Mouse (Mus musculus): ENCODE measurements at regions not wholly inside any gene's neighbourhood (a gene's known extent, or its start where the extent isn't known, plus 50 kb on each side); places are given as distances from the start of the nearest gene placed in this dataset.

DNA sequence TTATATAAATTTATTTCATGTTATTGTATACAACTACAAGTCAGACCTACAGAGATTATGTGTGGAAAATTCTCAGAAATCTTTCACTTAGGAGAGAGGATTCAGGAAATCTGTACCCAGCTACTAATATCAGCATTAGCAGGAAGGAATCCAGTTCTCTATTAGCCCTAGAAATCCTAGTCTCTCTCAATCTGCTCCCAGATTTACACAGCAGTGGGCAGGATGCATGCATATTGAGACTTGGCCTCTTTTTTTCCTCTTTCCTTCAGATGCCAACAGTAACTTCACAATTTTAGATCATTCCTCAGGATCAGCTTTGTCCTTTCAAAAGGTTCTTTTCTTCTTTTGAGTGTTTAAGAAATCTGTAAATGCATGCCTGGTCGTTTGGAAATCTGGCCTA lies 279.0 kb downstream of the Pdha2 start:
- DNase-seq (ENCODE audit: extremely low read depth, low read depth, low spot score), result no peak
- TF ChIP-seq CTCF (IDR thresholded peaks at IDR 0.05; ENCODE audit: low read depth, low read length), result no peak
- TF ChIP-seq POLR2A (IDR thresholded peaks at IDR 0.05; ENCODE audit: extremely low read depth, insufficient read depth, low read length), result no peak
- no peaks in the 10 kb centered on the region for H3K36me3 ChIP-seq (ENCODE audit: control insufficient read depth, insufficient read depth, low read length)
- 8% methylated on average over 1 of the region's 1 CpGs for WGBS
- no peaks in the 10 kb centered on the region for H3K79me2 ChIP-seq (ENCODE audit: control insufficient read depth, insufficient read depth, low read length)
- H3K4me3 ChIP-seq (ENCODE audit: insufficient read depth, low read depth, low read length), result no peak overlapping the region
- no peak overlapping the region for H3K27ac ChIP-seq (replicated peaks; ENCODE audit: insufficient read depth, low read depth, low read length)
- H3K9ac ChIP-seq (ENCODE audit: low read depth, low read length), result no peak overlapping the region
- no peaks in the 10 kb centered on the region for H3K27me3 ChIP-seq (ENCODE audit: control insufficient read depth, insufficient read depth, low read length)
- no peaks in the 10 kb centered on the region for H3K4me1 ChIP-seq (ENCODE audit: control insufficient read depth, insufficient read depth, low read length)

DNA sequence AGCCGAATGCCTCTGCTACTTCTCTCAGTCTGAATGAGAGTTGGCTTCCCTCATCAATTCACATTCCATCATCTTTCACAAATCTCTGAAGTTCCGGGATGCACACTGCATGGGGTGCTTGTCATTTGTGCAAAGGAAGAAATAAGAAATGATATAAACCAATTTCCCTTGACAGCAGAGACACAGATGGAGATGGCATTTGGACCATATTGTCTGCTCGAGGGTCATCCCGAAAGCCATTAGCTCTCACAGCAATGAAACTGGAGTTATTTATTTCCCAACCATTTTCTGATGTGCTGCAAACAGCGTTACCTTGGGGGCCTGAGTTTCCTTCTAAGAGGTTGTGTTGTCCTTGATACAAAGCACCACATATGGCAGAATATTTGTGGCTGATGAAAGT lies 285.5 kb downstream of the Pdha2 start:
- DNase-seq (ENCODE audit: extremely low read depth, low read depth, low spot score), result no peak
- no peaks in the 10 kb centered on the region for H3K27me3 ChIP-seq (ENCODE audit: control insufficient read depth, insufficient read depth, low read length)
- no peak overlapping the region for H3K27ac ChIP-seq (replicated peaks; ENCODE audit: insufficient read depth, low read depth, low read length)
- H3K36me3 ChIP-seq (ENCODE audit: control insufficient read depth, insufficient read depth, low read length), result no peaks in the 10 kb centered on the region
- no peaks in the 10 kb centered on the region for H3K79me2 ChIP-seq (ENCODE audit: control insufficient read depth, insufficient read depth, low read length)
- no peak overlapping the region for H3K9ac ChIP-seq (ENCODE audit: low read depth, low read length)
- no peaks in the 10 kb centered on the region for H3K4me1 ChIP-seq (ENCODE audit: control insufficient read depth, insufficient read depth, low read length)
- no peak overlapping the region for H3K4me3 ChIP-seq (ENCODE audit: insufficient read depth, low read depth, low read length)
- no peak for TF ChIP-seq CTCF (IDR thresholded peaks at IDR 0.05; ENCODE audit: low read depth, low read length)
- no peak for TF ChIP-seq POLR2A (IDR thresholded peaks at IDR 0.05; ENCODE audit: extremely low read depth, insufficient read depth, low read length)
- 84% methylated on average over 5 of the region's 5 CpGs for WGBS

DNA sequence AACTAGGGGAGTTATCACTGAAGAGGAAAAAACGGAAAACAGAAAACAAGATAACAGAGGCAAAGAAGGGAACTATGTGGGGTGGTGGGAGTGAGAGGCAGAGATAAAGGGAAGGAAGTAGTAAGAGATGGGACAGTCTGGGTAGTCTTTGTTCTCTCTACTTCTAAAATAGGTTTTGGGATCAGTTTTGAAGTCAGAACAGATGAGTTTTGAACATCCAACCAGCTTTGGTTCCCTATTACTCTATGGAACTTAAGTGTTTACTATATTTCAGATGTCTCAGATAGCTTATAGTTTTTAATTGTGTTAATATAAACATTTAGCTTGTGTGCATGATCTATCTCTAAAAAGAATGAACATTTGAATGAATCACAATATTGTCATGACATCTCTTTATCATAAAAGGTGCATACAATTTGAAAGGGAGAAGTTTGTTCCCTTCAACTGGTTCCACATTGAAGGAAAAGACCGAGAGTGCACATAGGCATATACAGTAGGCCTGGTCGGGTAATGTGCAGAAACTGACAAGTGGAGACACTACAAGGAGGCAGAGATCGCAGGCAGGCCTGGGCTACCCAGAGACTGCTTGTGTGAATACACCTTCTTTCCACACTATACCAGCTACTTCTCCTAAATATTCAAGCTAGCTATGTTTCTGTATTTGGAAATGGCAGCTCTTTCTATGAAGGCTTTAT lies 335.8 kb downstream of the Pdha2 start:
- H3K36me3 ChIP-seq (ENCODE audit: control insufficient read depth, insufficient read depth, low read length), result no peaks in the 10 kb centered on the region
- no peak overlapping the region for H3K9ac ChIP-seq (ENCODE audit: low read depth, low read length)
- TF ChIP-seq POLR2A (IDR thresholded peaks at IDR 0.05; ENCODE audit: extremely low read depth, insufficient read depth, low read length) (no peak), CTCF (IDR thresholded peaks at IDR 0.05; ENCODE audit: low read depth, low read length) (no peak)
- H3K27ac ChIP-seq (replicated peaks; ENCODE audit: insufficient read depth, low read depth, low read length), result no peak overlapping the region
- no peak overlapping the region for H3K4me3 ChIP-seq (ENCODE audit: insufficient read depth, low read depth, low read length)
- H3K4me1 ChIP-seq (ENCODE audit: control insufficient read depth, insufficient read depth, low read length), result no peaks in the 10 kb centered on the region
- no peaks in the 10 kb centered on the region for H3K79me2 ChIP-seq (ENCODE audit: control insufficient read depth, insufficient read depth, low read length)
- DNase-seq (ENCODE audit: extremely low read depth, low read depth, low spot score), result no peak
- H3K27me3 ChIP-seq (ENCODE audit: control insufficient read depth, insufficient read depth, low read length), result no peaks in the 10 kb centered on the region
- WGBS, result 69% methylated on average over 4 of the region's 4 CpGs

DNA sequence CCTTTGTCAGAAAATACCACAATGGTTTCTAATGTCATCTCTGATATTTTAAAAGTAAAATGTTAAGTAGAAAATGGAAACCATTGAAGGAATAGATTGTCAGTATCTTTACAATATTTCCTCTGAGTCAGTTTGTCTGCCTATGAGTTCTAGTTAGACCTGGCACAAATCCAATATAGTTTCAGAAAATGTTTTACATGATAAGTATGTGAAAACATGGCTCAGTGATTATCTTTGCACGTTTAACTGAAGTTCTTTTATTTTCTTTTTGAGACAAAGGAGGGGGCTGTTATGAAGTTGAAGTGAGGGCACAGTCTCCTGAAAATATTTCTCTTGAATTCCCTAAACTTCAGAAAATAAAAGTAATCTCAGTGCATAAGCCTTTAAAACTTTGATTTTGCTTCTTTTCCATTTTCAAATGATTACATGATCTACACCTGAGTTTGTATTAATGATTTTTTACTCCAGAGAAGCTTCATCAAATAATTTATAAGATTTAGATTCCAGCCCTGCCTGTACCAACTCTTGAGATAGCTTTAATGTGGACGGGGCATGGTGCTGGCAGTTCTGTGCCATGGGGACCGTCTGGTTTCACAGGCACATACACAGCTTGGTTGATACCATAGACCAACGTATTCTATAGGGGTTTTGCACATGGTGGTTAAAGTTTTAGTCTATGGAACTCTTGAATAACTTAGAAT lies 336.5 kb downstream of the Pdha2 start:
- Histone ChIP-seq H3K27me3 (ENCODE audit: control insufficient read depth, insufficient read depth, low read length) (no peaks in the 10 kb centered on the region), H3K4me1 (ENCODE audit: control insufficient read depth, insufficient read depth, low read length) (no peaks in the 10 kb centered on the region), H3K27ac (replicated peaks; ENCODE audit: insufficient read depth, low read depth, low read length) (no peak overlapping the region), H3K4me3 (ENCODE audit: insufficient read depth, low read depth, low read length) (no peak overlapping the region), H3K79me2 (ENCODE audit: control insufficient read depth, insufficient read depth, low read length) (no peaks in the 10 kb centered on the region), H3K9ac (ENCODE audit: low read depth, low read length) (no peak overlapping the region), H3K36me3 (ENCODE audit: control insufficient read depth, insufficient read depth, low read length) (no peaks in the 10 kb centered on the region)
- no peak for DNase-seq (ENCODE audit: extremely low read depth, low read depth, low spot score)
- 50% methylated on average over 4 of the region's 4 CpGs for WGBS
- TF ChIP-seq POLR2A (IDR thresholded peaks at IDR 0.05; ENCODE audit: extremely low read depth, insufficient read depth, low read length) (no peak), CTCF (IDR thresholded peaks at IDR 0.05; ENCODE audit: low read depth, low read length) (no peak)

DNA sequence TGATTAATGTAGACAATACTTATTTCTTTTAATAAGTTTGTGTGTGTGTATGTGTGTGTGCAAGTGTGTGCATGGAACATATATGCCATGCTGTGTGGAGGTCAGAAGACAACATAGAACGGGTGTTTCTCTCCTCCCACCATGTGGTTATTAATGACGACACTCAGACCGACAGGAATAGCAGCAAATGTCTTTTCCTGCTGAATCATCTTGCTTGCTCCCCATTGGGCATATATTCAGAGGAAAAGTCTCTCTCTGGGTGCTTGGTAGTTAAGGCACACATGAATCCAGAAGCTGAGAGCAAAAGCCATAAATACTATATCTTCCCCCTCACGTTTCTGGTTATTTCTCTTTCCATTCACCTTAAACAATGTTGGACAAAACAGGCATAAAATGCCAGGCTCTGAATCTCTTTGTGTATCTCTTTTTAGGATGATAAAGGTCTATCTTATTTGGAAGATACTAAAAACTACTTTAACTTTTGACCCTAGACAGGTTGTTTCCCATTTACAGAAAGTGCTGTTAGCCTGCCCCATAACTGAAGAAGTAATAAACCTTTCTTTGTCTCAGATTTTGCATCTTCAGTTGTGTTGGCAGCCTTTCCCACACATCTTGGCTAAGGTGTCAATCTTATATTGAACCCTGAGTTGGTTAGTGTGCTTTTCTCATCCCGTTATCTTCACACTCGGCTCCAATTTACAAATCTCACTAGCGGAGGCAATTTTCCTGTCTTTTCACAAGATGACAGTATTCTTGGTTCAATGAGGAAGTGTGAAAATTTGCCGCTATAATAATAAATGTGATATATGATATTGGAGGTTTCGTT lies 337.9 kb downstream of the Pdha2 start:
- 75% methylated on average over 9 of the region's 9 CpGs for WGBS
- H3K4me1 ChIP-seq (ENCODE audit: control insufficient read depth, insufficient read depth, low read length), result no peaks in the 10 kb centered on the region
- H3K4me3 ChIP-seq (ENCODE audit: insufficient read depth, low read depth, low read length), result no peak overlapping the region
- no peak for DNase-seq (ENCODE audit: extremely low read depth, low read depth, low spot score)
- no peaks in the 10 kb centered on the region for H3K36me3 ChIP-seq (ENCODE audit: control insufficient read depth, insufficient read depth, low read length)
- H3K9ac ChIP-seq (ENCODE audit: low read depth, low read length), result no peak overlapping the region
- no peak overlapping the region for H3K27ac ChIP-seq (replicated peaks; ENCODE audit: insufficient read depth, low read depth, low read length)
- no peaks in the 10 kb centered on the region for H3K79me2 ChIP-seq (ENCODE audit: control insufficient read depth, insufficient read depth, low read length)
- TF ChIP-seq CTCF (IDR thresholded peaks at IDR 0.05; ENCODE audit: low read depth, low read length) (no peak), POLR2A (IDR thresholded peaks at IDR 0.05; ENCODE audit: extremely low read depth, insufficient read depth, low read length) (no peak)
- H3K27me3 ChIP-seq (ENCODE audit: control insufficient read depth, insufficient read depth, low read length), result no peaks in the 10 kb centered on the region

Data from liver, adult 2 months (tissue).